ENCODE assay signal across 8 mouse cellular contexts in the genomic region with DNA sequence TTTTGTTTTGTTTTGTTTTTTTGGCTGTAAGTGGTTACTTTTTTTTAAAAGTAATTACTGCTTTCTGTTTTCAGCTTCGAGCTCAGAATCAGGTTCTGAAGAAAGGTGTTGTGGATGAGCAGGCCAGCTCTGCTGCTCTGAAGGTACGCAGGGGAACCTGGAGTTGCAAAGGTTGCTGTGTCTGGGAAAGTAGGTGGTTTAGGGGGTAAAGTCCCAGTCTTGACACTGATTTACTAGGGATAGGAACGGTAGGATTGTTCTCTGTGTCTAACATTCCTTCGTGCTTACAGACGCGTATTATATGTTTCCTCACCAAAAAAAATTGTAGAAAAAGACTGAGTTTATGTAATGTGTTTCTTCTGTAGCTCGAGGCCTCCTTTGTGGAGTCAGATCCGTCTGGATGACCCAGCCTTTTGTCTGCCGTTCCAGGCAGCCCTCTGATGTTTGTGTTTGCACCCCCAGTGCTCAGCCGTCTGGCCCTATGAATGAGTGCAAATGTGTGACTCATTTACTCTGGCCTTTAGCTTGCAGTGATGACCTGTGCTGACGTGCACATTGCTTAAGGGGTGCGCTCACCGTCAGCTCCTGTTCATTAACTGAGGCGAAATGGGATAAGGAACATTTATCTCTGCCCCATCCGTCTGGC. TPM values are rescaled to one million over a fixed set of nuclear protein-coding genes. Genes with fewer than 3 reads are reported as not detected.
DNase-seq lines count a peak whose midpoint lies in the region; ATAC-seq and TF ChIP-seq lines count a peak whose summit lies in the region.
"Had no signal": no experiment of that assay in that cellular context is flagged by ENCODE, and none has a peak within 500 bp of the region (broad histone marks: within the 10 kb centered on the region; RNA-seq: fewer than 3 reads in every experiment).

No protein-coding gene starts in this region.

- H3K4me2 ChIP-seq in intestine, embryonic 15.5 days (replicated peaks) = peak overlapping the region; percentile 28; the same call in 1 of the 2 replicates
- no peak overlapping the region for H3K4me2 ChIP-seq in liver, embryonic 15.5 days

- peak; percentile 65 for DNase-seq in adrenal gland, adult 8-10 months
- peak; percentile 36 for DNase-seq in brain, embryonic 14.5 days (ENCODE audit: low read depth)
- no peak for DNase-seq in testis, postnatal 10 days (ENCODE audit: low spot score)
- no peak for DNase-seq in layer of hippocampus, adult 8-10 months (ENCODE audit: low spot score in 2 of 2)
- DNase-seq in frontal cortex, postnatal 36 days (ENCODE audit: low spot score in 2 of 2) = no peak

- no peak for TF ChIP-seq CTCF in brain, embryonic 14.5 days (IDR thresholded peaks at IDR 0.05; ENCODE audit: borderline replicate concordance, extremely low read depth, insufficient read depth, insufficient read length)

- H3K27ac ChIP-seq in intestine, embryonic 15.5 days = peak overlapping the region; percentile 65; the same call in 1 of the 2 replicates
- peak overlapping the region; percentile 75 for H3K27ac ChIP-seq in liver, embryonic 15.5 days (replicated peaks)

- 29% methylated on average over 15 of the region's 15 CpGs for WGBS in intestine, embryonic 15.5 days
- 60% methylated on average over 15 of the region's 15 CpGs for WGBS in liver, embryonic 15.5 days (ENCODE audit: insufficient replicate concordance)

- peaks cover 8% of the 10 kb centered on the region; the same call in 1 of the 2 replicates for H3K36me3 ChIP-seq in intestine, embryonic 15.5 days
- H3K36me3 ChIP-seq in liver, embryonic 15.5 days (replicated peaks) = peaks cover 14% of the 10 kb centered on the region

- TF ChIP-seq POLR2A in brain, embryonic 14.5 days (IDR thresholded peaks at IDR 0.05; ENCODE audit: borderline replicate concordance, extremely low read depth, insufficient read depth, insufficient read length, poor library complexity, severe bottlenecking) = no peak

- ATAC-seq in intestine, embryonic 15.5 days = peak; percentile 96
- peak; percentile 87 for ATAC-seq in liver, embryonic 15.5 days (ENCODE audit: insufficient read depth)

- H3K9me3 ChIP-seq in intestine, embryonic 15.5 days = no peaks in the 10 kb centered on the region
- no peaks in the 10 kb centered on the region for H3K9me3 ChIP-seq in liver, embryonic 15.5 days (replicated peaks)

- H3K4me3 ChIP-seq in intestine, embryonic 15.5 days (replicated peaks) = no peak overlapping the region
- H3K4me3 ChIP-seq in liver, embryonic 15.5 days (replicated peaks) = no peak overlapping the region

- H3K9ac ChIP-seq in intestine, embryonic 15.5 days = no peak overlapping the region
- no peak overlapping the region for H3K9ac ChIP-seq in liver, embryonic 15.5 days

- H3K4me1 ChIP-seq in intestine, embryonic 15.5 days (replicated peaks) = no peaks in the 10 kb centered on the region
- H3K4me1 ChIP-seq in liver, embryonic 15.5 days (replicated peaks) = peaks cover 42% of the 10 kb centered on the region

- H3K27me3 ChIP-seq in intestine, embryonic 15.5 days (replicated peaks) = no peaks in the 10 kb centered on the region
- H3K27me3 ChIP-seq in liver, embryonic 15.5 days = no peaks in the 10 kb centered on the region

RNA-seq across cellular contexts. Expression of a gene that starts 13.0 kb away (rescaled TPM):
- total RNA-seq in adrenal gland, adult 8-10 months (2022) = 10 to 100 TPM; 44.7 to 78.6 (median 59.1) TPM
- polyA plus RNA-seq in brain, embryonic 14.5 days (2012; rRNA removed) = 60.3 and 76.5 TPM in 2 replicates
- 21.4 and 22.4 TPM in 2 replicates for polyA plus RNA-seq in intestine, embryonic 15.5 days (2015; fragmentation: Nextera tagmentation; extraction: Ambion mirVana)
- polyA plus RNA-seq in liver, embryonic 15.5 days (2015; fragmentation: Nextera tagmentation; extraction: Ambion mirVana) = 9.6 and 9.7 TPM in 2 replicates
- total RNA-seq in layer of hippocampus, adult 8-10 months (2022) = 10 to 100 TPM; 71.9 to 83.2 (median 78.0) TPM

RNA-seq across cellular contexts. Expression of a gene that starts 54.6 kb away (rescaled TPM):
- 10 to 100 TPM; 32.2 to 49.3 (median 41.6) TPM for total RNA-seq in adrenal gland, adult 8-10 months (2022)
- polyA plus RNA-seq in brain, embryonic 14.5 days (2012; rRNA removed) = 6.0 and 10.0 TPM in 2 replicates
- 6.2 and 6.6 TPM in 2 replicates for polyA plus RNA-seq in intestine, embryonic 15.5 days (2015; fragmentation: Nextera tagmentation; extraction: Ambion mirVana)
- polyA plus RNA-seq in liver, embryonic 15.5 days (2015; fragmentation: Nextera tagmentation; extraction: Ambion mirVana) = 0.77 and 0.96 TPM in 2 replicates
- total RNA-seq in layer of hippocampus, adult 8-10 months (2022) = 10 to 100 TPM; 11.3 to 16.7 (median 15.4) TPM
- total RNA-seq: hematopoietic stem cell, adult 5-6 weeks had no signal

Comparison
In these comparisons a context has a peak if more than half of its experiments do, and no peak if none do; other contexts are left out.
1. DNase-seq: peak in adrenal gland, adult 8-10 months (single experiment) and brain, embryonic 14.5 days (single experiment); none in testis, postnatal 10 days (single experiment), layer of hippocampus, adult 8-10 months (0 of 2) and frontal cortex, postnatal 36 days (0 of 2).